Mouse (Mus musculus) midbrain, postnatal 0 days (tissue): Measurements from ENCODE around the gene Olfr1044. TPM values are rescaled to one million over a fixed set of nuclear protein-coding genes. Genes with fewer than 3 reads are reported as not detected.
"Not testable (repeated sequence)": the region's sequence is repeated elsewhere in the genome, so short reads cannot be mapped to it uniquely, and the experiment has no call there.

ENCODE experiments used
- ATAC-seq: fragments of 200-750 bp; cut with Nextera tagmentation; 2 replicates; pipeline ENCODE4 v1.8.0; 2017; ENCODE audit warnings: moderate number of reproducible peaks, mild to moderate bottlenecking, moderate TSS enrichment, moderate library complexity; ENCODE audit not compliant: low FRiP score
- DNase-seq: peaks from one replicate; pipeline ENCODE4 v3.0.0-alpha.2; 2015; ENCODE audit warnings: low spot score
- H3K27ac ChIP-seq: fragments of 300-500 bp; sonication (generic); 2 replicates; pipeline ENCODE4 v1.5.1; 2014; ENCODE audit warnings: low read depth, mild to moderate bottlenecking, low read length, mixed read lengths
- H3K27me3 ChIP-seq: fragments of 300-500 bp; sonication (generic); 2 replicates; pipeline ENCODE4 v1.6.1; 2014; ENCODE audit warnings: low read length, control low read depth, mixed read lengths; ENCODE audit not compliant: insufficient read depth
- H3K36me3 ChIP-seq: fragments of 300-500 bp; sonication (generic); 2 replicates; pipeline ENCODE4 v1.6.1; 2014; ENCODE audit warnings: low read length, control low read depth, mixed read lengths; ENCODE audit not compliant: insufficient read depth
- H3K4me1 ChIP-seq: fragments of 300-500 bp; sonication (generic); 2 replicates; pipeline ENCODE4 v1.6.1; 2014; ENCODE audit warnings: mild to moderate bottlenecking, control low read depth, antibody characterized with exemption, low read length, mixed read lengths; ENCODE audit not compliant: insufficient read depth
- H3K4me2 ChIP-seq: fragments of 300-500 bp; sonication (generic); 2 replicates; pipeline ENCODE4 v1.6.1; 2014; ENCODE audit warnings: low read depth, mild to moderate bottlenecking, low read length, mixed read lengths; ENCODE audit not compliant: poor library complexity, severe bottlenecking
- H3K4me3 ChIP-seq: fragments of 300-500 bp; sonication (generic); 2 replicates; pipeline ENCODE4 v1.5.1; 2014; ENCODE audit warnings: low read depth, mild to moderate bottlenecking, low read length, moderate library complexity
- H3K9ac ChIP-seq: fragments of 300-500 bp; sonication (generic); replicated peaks from 2 replicates; pipeline ENCODE4 v1.6.1; 2014; ENCODE audit warnings: mild to moderate bottlenecking, low read length, moderate library complexity, mixed read lengths; ENCODE audit not compliant: poor library complexity, severe bottlenecking
- H3K9me3 ChIP-seq: fragments of 300-500 bp; sonication (generic); 2 replicates; pipeline ENCODE4 v1.6.1; 2016; ENCODE audit warnings: low read length, control low read depth
- CTCF ChIP-seq: IDR thresholded peaks from 2 replicates; pipeline ENCODE4 v1.5.1; 2016; ENCODE audit warnings: antibody characterized with exemption, mild to moderate bottlenecking
- WGBS: fragments of 180-500 bp; shearing (Covaris S2); extraction: QIAGEN DNeasy Blood & Tissue Kit; methylation state at CpG from one replicate; pipeline ENCODE4 v1.1.7; 2014; 5-methylcytosine and 5-hydroxymethylcytosine counted together
- polyA plus RNA-seq: library from polyadenylated mRNA; unstranded; fragments of >200 nt; fragmentation: Nextera tagmentation; extraction: Ambion mirVana; gene quantifications from 2 replicates; pipeline ENCODE4 v1.2.1, GENCODE M21; 2015
- total RNA-seq: library from RNA; depleted of rRNA; stranded (reverse); fragments of >200 nt; gene quantifications from 2 replicates; pipeline ENCODE4 v1.2.3, GENCODE M21; 2014; rRNA removed

Olfr1044 gene
- total RNA-seq (not detected in 2 replicates), polyA plus RNA-seq (not detected in 2 replicates)

GRCm38 (mm10) chr2:86177720-86178119 is at the start of gene Olfr1044:
Olfr1044 (minus strand) TSS chr2:86177820.
- H3K4me2 ChIP-seq: no peak within 1 kb of the TSS
- no peaks in the 10 kb centered on the region for H3K4me1 ChIP-seq
- H3K4me3 ChIP-seq: no peak within 1 kb of the TSS
- no peaks in the 10 kb centered on the region for H3K9me3 ChIP-seq
- H3K36me3 ChIP-seq: no peaks in the 10 kb centered on the region
- DNase-seq: no peak
- no peak for ATAC-seq
- no peak within 1 kb of the TSS for H3K27ac ChIP-seq
- no peak for TF ChIP-seq CTCF
- no peaks in the 10 kb centered on the region for H3K27me3 ChIP-seq
- no peak within 1 kb of the TSS for H3K9ac ChIP-seq

DNA sequence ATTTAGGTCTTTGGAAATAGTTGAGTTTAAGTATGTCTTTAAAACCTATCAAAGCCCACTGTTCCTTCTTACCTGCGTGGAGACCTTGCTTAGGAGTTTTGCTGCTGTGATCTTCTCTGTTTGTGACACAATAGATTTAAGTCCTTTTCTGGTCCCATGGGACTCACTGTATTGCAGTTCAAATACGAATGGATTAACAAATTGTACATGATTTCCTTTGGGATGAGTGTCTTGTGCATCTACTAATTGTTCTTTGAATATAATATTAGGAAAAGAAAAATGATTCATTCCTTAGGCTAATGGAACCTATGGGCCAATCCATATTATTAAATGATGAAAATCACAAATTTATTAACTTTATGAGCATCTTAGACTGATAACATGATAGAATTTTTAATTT is 41.6 kb upstream of the Olfr1044 start, which contains the start of gene Olfr1046:
Gene Olfr1046 (minus strand): TSS at position 101 of the 400 bp plus-strand sequence.
- no peak for ATAC-seq
- WGBS: 69% methylated on average over 2 of the region's 2 CpGs
- H3K27me3 ChIP-seq: no peaks in the 10 kb centered on the region
- no peaks in the 10 kb centered on the region for H3K4me1 ChIP-seq
- DNase-seq: no peak
- H3K4me3 ChIP-seq: no peak within 1 kb of the TSS
- H3K4me2 ChIP-seq: no peak within 1 kb of the TSS
- TF ChIP-seq CTCF: no peak
- H3K36me3 ChIP-seq: no peaks in the 10 kb centered on the region
- no peaks in the 10 kb centered on the region for H3K9me3 ChIP-seq
- H3K9ac ChIP-seq: no peak within 1 kb of the TSS
- no peak within 1 kb of the TSS for H3K27ac ChIP-seq

GRCm38 (mm10) chr2:86202909-86203308 is 25.3 kb upstream of the Olfr1044 start, which contains the start of gene Olfr1045:
Olfr1045 (minus strand) TSS chr2:86203009.
- Histone ChIP-seq H3K27ac (no peak within 1 kb of the TSS), H3K4me3 (no peak within 1 kb of the TSS), H3K36me3 (no peaks in the 10 kb centered on the region), H3K4me1 (no peaks in the 10 kb centered on the region), H3K4me2 (no peak within 1 kb of the TSS), H3K9ac (no peak within 1 kb of the TSS), H3K27me3 (no peaks in the 10 kb centered on the region), H3K9me3 (no peaks in the 10 kb centered on the region)
- TF ChIP-seq CTCF: no peak
- no peak for DNase-seq
- no peak for ATAC-seq

DNA sequence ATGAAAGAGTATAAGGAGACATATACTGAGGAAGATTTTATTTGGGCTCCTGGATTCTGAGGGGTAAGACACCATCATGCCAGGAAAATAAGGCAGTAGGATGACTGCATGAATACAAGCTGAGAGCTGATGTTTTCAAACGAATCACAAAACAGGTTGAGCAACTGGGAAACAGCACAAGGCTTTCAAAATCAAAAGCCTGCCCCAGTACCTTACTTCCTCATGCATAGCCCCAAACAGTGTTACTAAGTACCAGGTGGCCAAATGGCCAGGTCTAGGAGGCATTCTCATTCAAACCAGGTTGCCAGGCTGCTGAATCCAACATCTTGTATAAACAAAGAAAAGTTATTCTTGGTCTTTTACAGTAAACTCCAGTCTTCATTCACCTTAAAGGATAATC is 18.2 kb upstream of the Olfr1044 start:
- Histone ChIP-seq H3K36me3 (no peaks in the 10 kb centered on the region), H3K9me3 (no peaks in the 10 kb centered on the region), H3K4me3 (no peak overlapping the region), H3K27ac (no peak overlapping the region), H3K4me1 (no peaks in the 10 kb centered on the region), H3K27me3 (no peaks in the 10 kb centered on the region), H3K9ac (no peak overlapping the region), H3K4me2 (no peak overlapping the region)
- no peak for ATAC-seq
- WGBS: 34% methylated on average over 1 of the region's 1 CpGs
- TF ChIP-seq CTCF: no peak
- DNase-seq: no peak

GRCm38 (mm10) chr2:86185583-86185982 is 8.0 kb upstream of the Olfr1044 start, which contains the start of gene Olfr52:
Olfr52 (minus strand) TSS chr2:86185683.
- Histone ChIP-seq H3K4me3 (no peak within 1 kb of the TSS), H3K27me3 (no peaks in the 10 kb centered on the region), H3K4me1 (no peaks in the 10 kb centered on the region), H3K4me2 (no peak within 1 kb of the TSS), H3K36me3 (no peaks in the 10 kb centered on the region), H3K9ac (no peak within 1 kb of the TSS), H3K27ac (no peak within 1 kb of the TSS), H3K9me3 (no peaks in the 10 kb centered on the region)
- ATAC-seq: no peak
- no peak for TF ChIP-seq CTCF
- DNase-seq: no peak

DNA sequence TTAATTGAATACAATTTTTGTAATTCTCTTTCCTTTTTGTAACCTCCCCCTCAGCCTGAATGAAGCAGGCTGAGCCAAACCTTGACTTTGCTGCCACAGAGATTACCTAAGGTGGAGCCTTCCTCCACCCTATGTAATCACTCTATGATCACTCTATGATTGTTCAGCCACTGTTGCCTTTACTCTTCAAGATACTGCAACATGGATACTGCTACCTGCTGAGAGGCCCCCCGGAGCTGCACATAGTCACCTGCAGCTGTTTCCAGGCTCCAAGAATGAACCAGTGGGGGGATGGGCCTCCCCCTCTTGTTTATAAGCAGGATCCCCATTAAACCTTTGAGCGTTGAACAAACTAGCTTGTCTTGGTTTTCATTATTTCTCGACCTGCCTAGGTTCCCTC is 2.3 kb upstream of the Olfr1044 start:
- H3K27ac ChIP-seq: no peak overlapping the region
- DNase-seq (no peak), ATAC-seq (no peak)
- 76% methylated on average over 3 of the region's 3 CpGs for WGBS
- no peak overlapping the region for H3K4me3 ChIP-seq
- no peak overlapping the region for H3K9ac ChIP-seq
- H3K4me2 ChIP-seq: no peak overlapping the region
- no peaks in the 10 kb centered on the region for H3K4me1 ChIP-seq
- no peak for TF ChIP-seq CTCF
- H3K27me3 ChIP-seq: no peaks in the 10 kb centered on the region
- H3K36me3 ChIP-seq: no peaks in the 10 kb centered on the region
- no peaks in the 10 kb centered on the region for H3K9me3 ChIP-seq

GRCm38 (mm10) chr2:86175422-86175821 is 2.2 kb downstream of the Olfr1044 start:
- H3K4me3 ChIP-seq, H3K4me2 ChIP-seq, H3K9ac ChIP-seq, H3K4me1 ChIP-seq, H3K36me3 ChIP-seq, DNase-seq, H3K9me3 ChIP-seq, H3K27me3 ChIP-seq, H3K27ac ChIP-seq, ATAC-seq: not testable (repeated sequence)
- WGBS: 90% methylated on average over 7 of the region's 7 CpGs
